Mouse (Mus musculus): ENCODE data around the gene Slc19a2. TPM values are rescaled to one million over a fixed set of nuclear protein-coding genes. Genes with fewer than 3 reads are reported as not detected.

Gene Slc19a2
- 12.7 TPM for polyA plus RNA-seq (2015; fragmentation: Illumina TruSeq; extraction: RNeasy Lipid Tissue Mini Kit (QIAGEN cat#74804); ENCODE audit: low read depth, low replicate concordance)

GRCm38 (mm10) chr1:164248465-164249331, at the start of gene Slc19a2:
Gene Slc19a2 (plus strand): TSS chr1:164249046.

GRCm38 (mm10) chr1:164275455-164275954, 26.7 kb downstream of the Slc19a2 start, which contains the start of gene Ccdc181:
Gene Ccdc181 (plus strand): TSS chr1:164275585.

GRCm38 (mm10) chr1:164303821-164304220, 55.0 kb downstream of the Slc19a2 start, which contains the start of gene Nme7:
Gene Nme7 (plus strand): TSS chr1:164304121.

GRCm38 (mm10) chr1:164307124-164307751, 58.4 kb downstream of the Slc19a2 start, which contains the start of gene Blzf1:
Gene Blzf1 (minus strand): TSS chr1:164307489.

Other genes with a start within 250 kb of the Slc19a2 start
- not detected for gene Sele, start 200.8 kb upstream of the Slc19a2 start, polyA plus RNA-seq (2015; fragmentation: Illumina TruSeq; extraction: RNeasy Lipid Tissue Mini Kit (QIAGEN cat#74804); ENCODE audit: low read depth, low replicate concordance)
- gene Sell, start 187.1 kb upstream of the Slc19a2 start, polyA plus RNA-seq (2015; fragmentation: Illumina TruSeq; extraction: RNeasy Lipid Tissue Mini Kit (QIAGEN cat#74804); ENCODE audit: low read depth, low replicate concordance), result not detected
- gene Selp, start 133.8 kb upstream of the Slc19a2 start, polyA plus RNA-seq (2015; fragmentation: Illumina TruSeq; extraction: RNeasy Lipid Tissue Mini Kit (QIAGEN cat#74804); ENCODE audit: low read depth, low replicate concordance), result not detected
- gene F5, start 97.2 kb upstream of the Slc19a2 start, polyA plus RNA-seq (2015; fragmentation: Illumina TruSeq; extraction: RNeasy Lipid Tissue Mini Kit (QIAGEN cat#74804); ENCODE audit: low read depth, low replicate concordance), result 2.1 TPM
- gene Ccdc181, start 26.5 kb downstream of the Slc19a2 start, polyA plus RNA-seq (2015; fragmentation: Illumina TruSeq; extraction: RNeasy Lipid Tissue Mini Kit (QIAGEN cat#74804); ENCODE audit: low read depth, low replicate concordance), result 28.3 TPM
- gene Nme7, start 55.1 kb downstream of the Slc19a2 start, polyA plus RNA-seq (2015; fragmentation: Illumina TruSeq; extraction: RNeasy Lipid Tissue Mini Kit (QIAGEN cat#74804); ENCODE audit: low read depth, low replicate concordance), result 26.9 TPM
- gene Blzf1, start 58.4 kb downstream of the Slc19a2 start, polyA plus RNA-seq (2015; fragmentation: Illumina TruSeq; extraction: RNeasy Lipid Tissue Mini Kit (QIAGEN cat#74804); ENCODE audit: low read depth, low replicate concordance), result 21.4 TPM
- 1,715 TPM for gene Atp1b1, start 209.3 kb downstream of the Slc19a2 start, polyA plus RNA-seq (2015; fragmentation: Illumina TruSeq; extraction: RNeasy Lipid Tissue Mini Kit (QIAGEN cat#74804); ENCODE audit: low read depth, low replicate concordance)